ENCODE assay signal across 28 mouse cellular contexts in genomic region chr13:115512214-115512613, GRCm38 (mm10).
"Had no signal": no experiment of that assay in that cellular context is flagged by ENCODE, and none has a peak within 500 bp of the region (broad histone marks: within the 10 kb centered on the region; RNA-seq: fewer than 3 reads in every experiment).

No protein-coding gene starts in this region.

- H3K36me3 ChIP-seq: embryonic facial prominence, embryonic 10.5 days; embryonic facial prominence, embryonic 12.5 days; embryonic facial prominence, embryonic 13.5 days; embryonic facial prominence, embryonic 15.5 days; forebrain, embryonic 10.5 days; forebrain, embryonic 12.5 days; forebrain, embryonic 15.5 days had no signal

- H3K4me3 ChIP-seq: embryonic facial prominence, embryonic 10.5 days; embryonic facial prominence, embryonic 12.5 days; embryonic facial prominence, embryonic 13.5 days; embryonic facial prominence, embryonic 15.5 days; erythroblast, embryonic 14.5 days; forebrain, embryonic 10.5 days; forebrain, embryonic 12.5 days; forebrain, embryonic 13.5 days; forebrain, embryonic 15.5 days; gastrocnemius, adult 2 months had no signal

- H3K9me3 ChIP-seq: embryonic facial prominence, embryonic 10.5 days; embryonic facial prominence, embryonic 12.5 days; embryonic facial prominence, embryonic 13.5 days; embryonic facial prominence, embryonic 15.5 days; forebrain, embryonic 10.5 days; forebrain, embryonic 12.5 days; forebrain, embryonic 13.5 days; forebrain, embryonic 15.5 days had no signal

- H3K27me3 ChIP-seq: embryonic facial prominence, embryonic 12.5 days; embryonic facial prominence, embryonic 13.5 days; embryonic facial prominence, embryonic 15.5 days; forebrain, embryonic 12.5 days; forebrain, embryonic 13.5 days; forebrain, embryonic 15.5 days had no signal

- H3K27ac ChIP-seq: embryonic facial prominence, embryonic 10.5 days; embryonic facial prominence, embryonic 12.5 days; embryonic facial prominence, embryonic 13.5 days; embryonic facial prominence, embryonic 15.5 days; forebrain, embryonic 10.5 days; forebrain, embryonic 12.5 days; forebrain, embryonic 13.5 days; forebrain, embryonic 15.5 days; gastrocnemius, adult 2 months had no signal

- DNase-seq: cerebellum, adult 18-20 months; cerebellum, adult 2 months; cerebellum, adult 8-10 months; cerebellum, adult 9-10 months; cerebellum, adult 9-11 months; cerebellum, postnatal 10 days; cerebellum, postnatal 14 days; cerebellum, postnatal 25 days; cerebellum, postnatal 36 days; embryo, embryonic 11 days; forebrain, postnatal 0 days; gastrocnemius, adult 2 months; gastrocnemius, postnatal 10 days; gastrocnemius, postnatal 14 days; gastrocnemius, postnatal 25 days; gastrocnemius, postnatal 36 days; heart, adult 11 months had no signal

- H3K9ac ChIP-seq: embryonic facial prominence, embryonic 12.5 days; embryonic facial prominence, embryonic 13.5 days; embryonic facial prominence, embryonic 15.5 days; forebrain, embryonic 12.5 days; forebrain, embryonic 13.5 days; forebrain, embryonic 15.5 days; forebrain, postnatal 0 days had no signal

- ATAC-seq: forebrain, embryonic 13.5 days; forebrain, embryonic 14.5 days; forebrain, embryonic 15.5 days; forebrain, embryonic 16.5 days; forebrain, postnatal 0 days had no signal

- H3K4me2 ChIP-seq: embryonic facial prominence, embryonic 12.5 days; embryonic facial prominence, embryonic 13.5 days; embryonic facial prominence, embryonic 15.5 days; forebrain, embryonic 12.5 days; forebrain, embryonic 13.5 days; forebrain, embryonic 15.5 days had no signal

- H3K4me1 ChIP-seq: embryonic facial prominence, embryonic 10.5 days; embryonic facial prominence, embryonic 12.5 days; embryonic facial prominence, embryonic 13.5 days; embryonic facial prominence, embryonic 15.5 days; forebrain, embryonic 10.5 days; forebrain, embryonic 12.5 days; forebrain, embryonic 13.5 days; forebrain, embryonic 15.5 days had no signal
